Mouse (Mus musculus): ENCODE measurements around the gene Cdh13. TPM values are rescaled to one million over a fixed set of nuclear protein-coding genes. Genes with fewer than 3 reads are reported as not detected.
A peak's percentile ranks its signal among the peaks of the same experiment; 100 is the strongest.

Cdh13 gene
- polyA plus RNA-seq, 1 experiment = 56.6 TPM

DNA sequence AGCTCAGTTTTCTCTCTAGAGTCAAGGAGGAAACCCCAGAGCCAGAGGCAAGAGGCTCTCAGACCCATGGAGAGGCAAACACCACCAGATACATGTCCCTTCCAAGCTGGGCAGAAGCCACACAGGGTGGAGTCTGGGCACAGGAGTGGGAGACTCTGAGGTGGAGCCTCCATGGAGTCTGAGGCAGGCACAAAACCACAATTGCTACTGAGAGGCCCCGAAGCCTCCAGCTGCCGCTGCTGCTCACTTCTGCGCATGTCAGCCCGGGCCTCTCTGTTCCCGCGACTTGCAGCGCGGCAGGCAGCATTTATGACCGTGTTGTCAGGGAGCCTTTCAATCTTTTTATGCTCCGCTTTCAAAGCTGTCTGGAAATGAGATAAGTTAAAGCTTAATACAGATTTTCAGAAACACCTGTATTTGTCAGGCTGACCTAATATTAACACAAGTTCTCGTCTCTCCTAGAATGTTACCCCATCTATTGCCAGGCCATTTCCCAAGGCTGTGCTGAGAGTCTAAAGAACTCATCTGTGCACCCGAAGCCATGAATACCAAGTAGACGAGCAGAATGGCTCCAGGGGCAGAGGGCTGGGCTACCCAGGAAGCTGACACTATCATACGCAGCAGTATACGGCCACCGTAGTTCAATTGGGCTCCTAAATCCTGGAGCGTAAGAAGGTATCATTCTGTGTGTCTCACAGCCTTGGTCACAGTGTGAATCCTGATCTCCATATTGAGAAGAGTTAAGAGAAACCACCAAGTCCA lies 30.1 kb downstream of the Cdh13 start:
- Histone ChIP-seq H3K27me3 (ENCODE audit: control insufficient read depth, insufficient read depth, insufficient read length) (no peaks in the 10 kb centered on the region), H3K36me3 (ENCODE audit: control insufficient read depth, insufficient read depth) (peaks cover 3% of the 10 kb centered on the region), H3K4me2 (ENCODE audit: low read depth) (peak overlapping the region; percentile 60), H3K79me2 (ENCODE audit: control insufficient read depth, insufficient read depth) (peaks cover 4% of the 10 kb centered on the region), H3ac (ENCODE audit: control insufficient read depth, insufficient read length) (no peak overlapping the region), H3K4me3 (no peak overlapping the region)
- TF ChIP-seq MYOG (IDR thresholded peaks at IDR 0.05; ENCODE audit: control insufficient read depth in 1 of 3, insufficient read depth in 1 of 3, insufficient read length in 2 of 3, low read depth in 2 of 3) (peak in 2 of 3 experiments; percentile 12 to 50), USF1 (IDR thresholded peaks at IDR 0.05; ENCODE audit: low read depth) (no peak), MYOD1 (IDR thresholded peaks at IDR 0.05; ENCODE audit: control insufficient read depth in 1 of 3, insufficient read length in 2 of 3, low read depth in 2 of 3) (peak; percentile 33 to 87 (median 85)), MAX (IDR thresholded peaks at IDR 0.05; ENCODE audit: low read depth) (no peak), POLR2AphosphoS2 (IDR thresholded peaks at IDR 0.05; ENCODE audit: insufficient read length, low read depth) (no peak), E2F4 (IDR thresholded peaks at IDR 0.05; ENCODE audit: insufficient read depth) (no peak), POLR2A (IDR thresholded peaks at IDR 0.05; ENCODE audit: insufficient read length, low read depth) (no peak), REST (IDR thresholded peaks at IDR 0.05; ENCODE audit: insufficient read depth, insufficient read length) (no peak), CEBPB (IDR thresholded peaks at IDR 0.05; ENCODE audit: insufficient read depth, poor library complexity, severe bottlenecking) (no peak), SRF (IDR thresholded peaks at IDR 0.05; ENCODE audit: control insufficient read depth, insufficient read length, low read depth) (no peak), TCF12 (IDR thresholded peaks at IDR 0.05; ENCODE audit: insufficient read depth, poor library complexity, severe bottlenecking) (no peak), TCF3 (IDR thresholded peaks at IDR 0.05; ENCODE audit: insufficient read length, low read depth) (no peak)

- Histone ChIP-seq H3K36me3 (ENCODE audit: control insufficient read depth, insufficient read depth) (peaks cover 3% of the 10 kb centered on the region), H3ac (ENCODE audit: control insufficient read depth, insufficient read length) (no peak overlapping the region), H3K4me3 (no peak overlapping the region), H3K4me2 (ENCODE audit: low read depth) (peak overlapping the region; percentile 60), H3K79me2 (ENCODE audit: control insufficient read depth, insufficient read depth) (peaks cover 4% of the 10 kb centered on the region), H3K27me3 (ENCODE audit: control insufficient read depth, insufficient read depth, insufficient read length) (no peaks in the 10 kb centered on the region)
- TF ChIP-seq TCF12 (IDR thresholded peaks at IDR 0.05; ENCODE audit: insufficient read depth, poor library complexity, severe bottlenecking) (no peak), CEBPB (IDR thresholded peaks at IDR 0.05; ENCODE audit: insufficient read depth, poor library complexity, severe bottlenecking) (no peak), REST (IDR thresholded peaks at IDR 0.05; ENCODE audit: insufficient read depth, insufficient read length) (no peak), POLR2A (IDR thresholded peaks at IDR 0.05; ENCODE audit: insufficient read length, low read depth) (no peak), MAX (IDR thresholded peaks at IDR 0.05; ENCODE audit: low read depth) (no peak), MYOG (IDR thresholded peaks at IDR 0.05; ENCODE audit: control insufficient read depth in 1 of 3, insufficient read depth in 1 of 3, insufficient read length in 2 of 3, low read depth in 2 of 3) (no peak), TCF3 (IDR thresholded peaks at IDR 0.05; ENCODE audit: insufficient read length, low read depth) (no peak), POLR2AphosphoS2 (IDR thresholded peaks at IDR 0.05; ENCODE audit: insufficient read length, low read depth) (no peak), E2F4 (IDR thresholded peaks at IDR 0.05; ENCODE audit: insufficient read depth) (no peak)
Measured at GRCm38 (mm10) chr8:118314188-118314563, 30.6 kb downstream of the Cdh13 start.

DNA sequence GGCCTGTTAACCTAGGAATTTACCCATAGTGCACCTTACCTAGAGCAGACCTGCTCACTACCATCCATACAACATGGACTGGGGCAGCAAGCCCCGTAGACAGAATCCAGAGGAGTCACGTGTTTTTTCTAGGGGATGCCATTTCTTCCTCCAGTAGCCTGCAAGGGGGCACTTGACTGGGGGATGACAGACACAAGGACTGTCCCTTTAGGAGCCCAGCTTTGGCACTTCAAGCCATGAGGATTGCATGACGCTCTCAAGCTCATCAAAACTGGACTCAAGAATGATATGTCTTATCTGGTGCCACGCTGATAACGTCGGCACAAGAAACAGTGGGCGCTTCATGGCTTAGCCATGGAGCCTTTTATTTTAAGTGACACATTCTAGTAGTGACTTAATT lies 31.4 kb downstream of the Cdh13 start:
- no peaks in the 10 kb centered on the region for H3K27me3 ChIP-seq (ENCODE audit: control insufficient read depth, insufficient read depth, insufficient read length)
- no peak overlapping the region for H3ac ChIP-seq (ENCODE audit: control insufficient read depth, insufficient read length)
- TF ChIP-seq TCF3 (IDR thresholded peaks at IDR 0.05; ENCODE audit: insufficient read length, low read depth) (no peak), SRF (IDR thresholded peaks at IDR 0.05; ENCODE audit: control insufficient read depth, insufficient read length, low read depth) (no peak), MYOG (IDR thresholded peaks at IDR 0.05; ENCODE audit: control insufficient read depth in 1 of 3, insufficient read depth in 1 of 3, insufficient read length in 2 of 3, low read depth in 2 of 3) (no peak), POLR2AphosphoS2 (IDR thresholded peaks at IDR 0.05; ENCODE audit: insufficient read length, low read depth) (no peak), E2F4 (IDR thresholded peaks at IDR 0.05; ENCODE audit: insufficient read depth) (no peak), TCF12 (IDR thresholded peaks at IDR 0.05; ENCODE audit: insufficient read depth, poor library complexity, severe bottlenecking) (no peak), REST (IDR thresholded peaks at IDR 0.05; ENCODE audit: insufficient read depth, insufficient read length) (no peak), MYOD1 (IDR thresholded peaks at IDR 0.05; ENCODE audit: control insufficient read depth in 1 of 3, insufficient read length in 2 of 3, low read depth in 2 of 3) (no peak), POLR2A (IDR thresholded peaks at IDR 0.05; ENCODE audit: insufficient read length, low read depth) (no peak), CEBPB (IDR thresholded peaks at IDR 0.05; ENCODE audit: insufficient read depth, poor library complexity, severe bottlenecking) (no peak), USF1 (IDR thresholded peaks at IDR 0.05; ENCODE audit: low read depth) (no peak), MAX (IDR thresholded peaks at IDR 0.05; ENCODE audit: low read depth) (no peak)
- no peak overlapping the region for H3K4me2 ChIP-seq (ENCODE audit: low read depth)
- H3K36me3 ChIP-seq (ENCODE audit: control insufficient read depth, insufficient read depth) = peaks cover 3% of the 10 kb centered on the region
- H3K79me2 ChIP-seq (ENCODE audit: control insufficient read depth, insufficient read depth) = no peaks in the 10 kb centered on the region
- no peak overlapping the region for H3K4me3 ChIP-seq

DNA sequence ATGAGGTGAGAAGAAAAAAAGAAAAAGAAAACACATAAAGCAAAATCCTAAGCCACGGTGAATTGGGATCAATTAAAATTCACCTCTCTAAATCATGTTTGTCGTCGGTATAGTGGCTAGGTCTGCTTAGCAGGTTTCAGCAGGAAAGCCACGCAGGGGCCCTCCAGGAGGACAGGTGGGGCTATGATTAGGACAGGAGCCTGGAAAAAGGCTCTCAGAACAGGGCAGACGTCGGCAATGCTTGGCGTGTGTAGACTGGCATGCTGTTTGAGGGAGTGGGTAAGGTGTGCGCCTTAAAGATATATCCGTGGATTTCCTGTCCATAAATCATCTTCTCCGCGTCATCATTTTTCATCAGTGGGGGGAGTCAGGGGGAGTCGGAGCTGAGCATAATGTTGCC lies 32.9 kb downstream of the Cdh13 start:
- H3K4me2 ChIP-seq (ENCODE audit: low read depth) = no peak overlapping the region
- H3K79me2 ChIP-seq (ENCODE audit: control insufficient read depth, insufficient read depth) = no peaks in the 10 kb centered on the region
- no peaks in the 10 kb centered on the region for H3K27me3 ChIP-seq (ENCODE audit: control insufficient read depth, insufficient read depth, insufficient read length)
- no peak for TF ChIP-seq CEBPB (IDR thresholded peaks at IDR 0.05; ENCODE audit: insufficient read depth, poor library complexity, severe bottlenecking)
- no peak for TF ChIP-seq E2F4 (IDR thresholded peaks at IDR 0.05; ENCODE audit: insufficient read depth)
- TF ChIP-seq MAX (IDR thresholded peaks at IDR 0.05; ENCODE audit: low read depth) = no peak
- no peak for TF ChIP-seq REST (IDR thresholded peaks at IDR 0.05; ENCODE audit: insufficient read depth, insufficient read length)
- no peak for TF ChIP-seq USF1 (IDR thresholded peaks at IDR 0.05; ENCODE audit: low read depth)
- no peak for TF ChIP-seq POLR2AphosphoS2 (IDR thresholded peaks at IDR 0.05; ENCODE audit: insufficient read length, low read depth)
- TF ChIP-seq TCF12 (IDR thresholded peaks at IDR 0.05; ENCODE audit: insufficient read depth, poor library complexity, severe bottlenecking) = no peak
- no peak for TF ChIP-seq TCF3 (IDR thresholded peaks at IDR 0.05; ENCODE audit: insufficient read length, low read depth)
- no peak overlapping the region for H3ac ChIP-seq (ENCODE audit: control insufficient read depth, insufficient read length)
- H3K4me3 ChIP-seq = no peak overlapping the region
- H3K36me3 ChIP-seq (ENCODE audit: control insufficient read depth, insufficient read depth) = peaks cover 3% of the 10 kb centered on the region

Data from myocyte (in vitro differentiated cells).